Mouse (Mus musculus) hematopoietic stem cell, adult 5-6 weeks (primary cell): ENCODE measurements around the gene Fam206a. TPM values are rescaled to one million over a fixed set of nuclear protein-coding genes. Genes with fewer than 3 reads are reported as not detected.

Experiments used
- ATAC-seq, 2 experiments: fragments of 125-278 bp in 1 of 2; replicated peaks in 1 of 2; 2 replicates each; pipeline ENCODE4 v1.8.0; 2016 to 2017; ENCODE audit warnings: inconsistent platforms in 2 of 2, mild to moderate bottlenecking in 2 of 2, moderate number of reproducible peaks in 2 of 2, low read depth in 1 of 2, moderate TSS enrichment in 1 of 2; ENCODE audit not compliant: low FRiP score in 2 of 2, poor library complexity in 2 of 2, severe bottlenecking in 2 of 2, insufficient read depth in 1 of 2, low TSS enrichment in 1 of 2
- total RNA-seq: library from RNA; stranded (forward); fragments of 172-1452, 232-1000 nt; gene quantifications from 2 replicates; pipeline ENCODE4 v1.2.3, GENCODE M21; 2017

The Fam206a gene
- 4.5 and 9.8 TPM in 2 replicates for total RNA-seq

DNA sequence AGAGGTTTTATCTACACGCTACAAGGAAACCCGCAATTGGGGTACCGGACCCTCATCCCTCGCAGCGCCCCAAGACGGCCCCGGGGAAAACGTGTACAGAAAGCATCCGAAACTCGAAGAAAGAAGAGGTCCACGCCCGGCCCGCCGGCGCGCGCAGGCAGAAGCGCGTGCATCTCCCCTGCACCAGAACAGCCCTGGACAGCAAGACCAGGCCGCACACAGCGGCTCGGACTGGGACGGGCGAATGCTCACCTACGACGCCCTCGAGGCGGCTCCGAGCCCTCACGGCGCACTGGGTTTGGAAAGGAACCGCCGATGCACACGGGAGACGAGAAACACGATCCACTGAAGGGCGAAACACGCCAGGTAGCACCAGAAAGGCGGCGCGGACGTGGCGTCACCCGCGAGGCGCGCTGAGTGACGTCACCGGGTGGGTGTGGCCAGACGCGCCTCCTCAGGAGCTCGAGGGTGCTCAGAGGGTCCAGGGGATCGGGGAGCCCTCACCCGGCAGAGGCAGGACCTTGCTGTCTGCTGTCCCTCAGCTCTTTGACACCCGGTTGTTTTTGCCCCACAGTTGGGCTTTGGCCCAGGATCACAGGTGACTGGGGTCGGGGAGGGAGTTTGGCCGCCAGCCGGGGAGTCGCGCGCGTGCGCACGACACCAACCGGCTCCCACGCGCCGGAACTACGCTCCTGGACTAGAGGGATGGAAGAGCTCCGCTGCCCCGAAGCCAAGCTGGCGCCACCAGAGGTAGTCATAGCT lies at the start of gene Fam206a, which contains the start of gene Elp1:
Gene Fam206a, plus strand, starts transcription at position 439 of the 762 bp plus-strand sequence.
Gene Elp1, minus strand, starts transcription at position 425 of the 762 bp plus-strand sequence.
- ATAC-seq, result peak; percentile 85 to 92

GRCm38 (mm10) chr4:56756021-56756420 lies 46.1 kb upstream of the Fam206a start:
- ATAC-seq, result no peak

- peak in 1 of 2 experiments; percentile 85; a peak in 2 of 4 replicates for ATAC-seq
These were observed 45.1 kb upstream of the Fam206a start for GRCm38 (mm10) chr4:56756966-56757600.

DNA sequence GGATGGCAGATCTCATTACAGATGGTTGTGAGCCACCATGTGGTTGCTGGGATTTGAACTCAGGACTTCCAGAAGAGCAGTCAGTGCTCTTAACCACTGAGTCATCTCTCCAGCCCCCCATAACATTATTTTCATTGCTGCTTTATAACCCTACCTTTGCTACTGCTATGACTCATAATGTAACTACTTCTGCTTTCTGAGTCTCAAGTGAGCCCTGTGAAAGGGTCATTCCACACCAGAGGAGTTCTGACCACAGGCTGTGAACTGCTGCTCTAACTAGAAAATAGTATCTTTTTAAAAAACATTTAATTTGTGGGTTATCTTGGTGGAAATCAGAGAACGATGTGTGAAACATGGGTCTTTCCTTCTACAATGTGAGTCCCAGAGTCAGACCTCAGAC lies 44.5 kb upstream of the Fam206a start:
- no peak for ATAC-seq

GRCm38 (mm10) chr4:56767861-56768284 lies 34.3 kb upstream of the Fam206a start:
- ATAC-seq, result no peak

GRCm38 (mm10) chr4:56768913-56769312 lies 33.2 kb upstream of the Fam206a start:
- no peak for ATAC-seq

DNA sequence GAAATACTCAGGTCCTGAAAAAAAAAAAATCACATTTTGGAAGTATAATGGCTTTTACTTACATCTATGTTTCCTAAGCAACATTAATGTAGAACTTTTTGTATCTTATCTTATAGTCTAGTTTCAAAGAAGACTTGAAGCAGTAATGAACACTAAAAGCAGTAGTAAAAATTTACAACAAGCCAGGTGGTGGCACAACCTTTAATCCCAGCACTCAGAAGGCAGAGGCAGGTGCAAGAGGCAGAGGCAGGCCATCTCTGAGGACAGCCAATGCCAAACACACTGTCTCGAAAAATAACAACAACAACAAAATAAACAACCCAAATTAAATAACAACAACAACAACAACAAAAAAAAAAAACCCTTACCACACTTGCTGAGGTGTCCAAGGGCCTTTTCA lies 31.1 kb upstream of the Fam206a start:
- ATAC-seq, result no peak

DNA sequence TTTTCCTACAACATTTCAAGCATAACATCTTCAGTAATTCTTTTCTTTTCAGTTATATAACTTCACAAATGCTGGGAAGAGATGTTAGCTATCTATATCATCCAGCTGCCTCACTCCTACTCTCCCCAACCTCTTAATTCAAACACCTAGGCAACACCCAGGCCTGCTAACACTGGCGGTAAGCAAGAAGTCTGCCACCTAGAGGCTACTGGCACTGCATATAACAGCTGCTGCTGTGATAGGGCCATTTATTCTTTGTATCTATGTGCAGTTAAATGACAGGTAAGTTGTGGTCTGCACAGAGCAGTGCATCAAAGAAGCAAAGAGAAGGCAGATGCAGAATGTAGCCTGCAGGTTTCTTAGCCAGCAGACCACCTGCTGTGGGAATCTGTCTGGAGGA lies 10.8 kb upstream of the Fam206a start:
- 0 out of 4 replicates have a peak, but pooled peaks of 1 of the 2 experiments have one; percentile 7 for ATAC-seq

DNA sequence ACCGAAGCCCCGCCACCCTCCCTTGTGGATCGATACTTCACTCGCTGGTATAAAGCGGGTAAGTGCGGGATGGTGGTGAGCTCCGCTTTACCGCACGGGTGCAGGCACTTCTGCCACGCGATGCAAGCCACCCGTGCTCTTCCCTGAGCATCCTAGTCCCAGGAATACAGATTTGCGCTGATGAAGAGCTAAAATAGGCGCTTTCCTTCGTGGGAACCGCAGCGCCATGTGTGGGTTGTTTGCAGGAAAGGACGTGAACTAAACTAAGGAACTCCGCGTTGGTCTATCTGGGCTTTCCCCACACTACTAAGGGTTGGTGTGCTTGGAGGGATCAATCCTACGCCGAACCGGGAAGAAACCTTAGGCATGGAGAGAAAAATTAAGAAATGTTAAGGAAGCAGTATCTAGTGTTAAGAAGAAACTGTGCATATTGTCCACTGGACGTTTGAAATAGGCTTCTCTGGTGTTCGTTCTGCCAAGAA lies 565 bp downstream of the Fam206a start:
- peak in 1 of 2 experiments; percentile 11; a peak in 2 of 4 replicates for ATAC-seq

DNA sequence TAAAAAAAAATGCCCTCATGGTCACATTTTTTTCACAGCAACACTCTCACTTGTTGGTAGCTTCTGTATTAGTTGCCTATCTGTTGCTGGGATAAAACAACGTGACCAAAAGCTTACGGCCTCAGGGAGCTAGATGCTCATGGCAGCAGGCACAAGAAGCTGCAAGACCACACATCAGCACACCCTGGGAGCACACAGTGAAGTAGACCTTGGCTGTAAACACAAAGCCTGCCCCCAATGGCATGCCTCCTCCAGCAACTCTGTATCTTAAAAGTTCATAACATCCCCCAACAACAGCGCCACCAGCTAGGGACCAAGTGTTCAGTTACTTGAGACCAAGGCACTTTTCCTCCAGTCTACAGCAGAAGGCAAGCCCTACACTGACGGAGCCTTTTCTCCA lies 6.9 kb downstream of the Fam206a start:
- ATAC-seq, result no peak

- no peak for ATAC-seq
These were observed 9.5 kb downstream of the Fam206a start for GRCm38 (mm10) chr4:56811642-56812041.

DNA sequence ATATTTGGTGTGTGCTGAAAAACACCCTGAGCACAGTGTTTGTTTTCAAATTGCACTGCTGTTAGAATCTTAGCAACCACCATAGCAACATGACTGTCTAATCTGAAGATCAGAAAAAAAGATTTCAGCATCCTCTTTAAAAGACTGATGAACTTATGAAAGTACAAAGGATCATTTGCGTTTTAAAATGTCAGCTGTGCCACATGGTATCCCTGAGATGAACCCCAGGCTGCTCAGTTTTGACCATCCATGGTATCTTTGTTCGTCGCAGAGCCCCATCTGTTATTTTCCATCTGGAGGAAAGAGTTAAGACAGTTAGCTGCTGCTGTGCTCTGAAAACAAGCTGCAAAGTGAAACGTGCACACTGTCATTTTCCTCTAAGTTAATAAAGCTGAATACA lies 10.0 kb downstream of the Fam206a start:
- ATAC-seq, result no peak

GRCm38 (mm10) chr4:56815131-56815530 lies 13.0 kb downstream of the Fam206a start:
- ATAC-seq, result no peak

- peak in 1 of 2 experiments; percentile 32; a peak in 2 of 4 replicates for ATAC-seq
These were observed 17.9 kb downstream of the Fam206a start for GRCm38 (mm10) chr4:56820017-56820550.

DNA sequence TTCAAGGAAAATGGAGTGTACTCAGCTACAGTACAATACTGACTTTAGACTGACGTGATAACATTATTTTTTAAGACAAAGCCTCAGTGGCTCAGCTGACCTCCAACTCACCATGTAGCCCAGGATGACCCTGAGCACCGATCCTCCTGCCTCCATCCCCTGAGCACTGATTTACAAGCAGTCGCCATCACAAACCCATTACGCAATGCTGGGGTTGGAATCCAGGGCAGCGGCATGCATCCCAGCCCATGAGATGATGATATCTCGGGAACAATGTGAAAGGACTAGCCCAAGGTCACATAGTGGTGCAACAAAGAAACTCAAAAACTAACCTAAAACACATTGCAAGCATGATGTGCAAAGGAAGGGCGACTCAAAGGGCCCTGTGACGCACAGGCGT lies 22.1 kb downstream of the Fam206a start:
- ATAC-seq, result no peak

DNA sequence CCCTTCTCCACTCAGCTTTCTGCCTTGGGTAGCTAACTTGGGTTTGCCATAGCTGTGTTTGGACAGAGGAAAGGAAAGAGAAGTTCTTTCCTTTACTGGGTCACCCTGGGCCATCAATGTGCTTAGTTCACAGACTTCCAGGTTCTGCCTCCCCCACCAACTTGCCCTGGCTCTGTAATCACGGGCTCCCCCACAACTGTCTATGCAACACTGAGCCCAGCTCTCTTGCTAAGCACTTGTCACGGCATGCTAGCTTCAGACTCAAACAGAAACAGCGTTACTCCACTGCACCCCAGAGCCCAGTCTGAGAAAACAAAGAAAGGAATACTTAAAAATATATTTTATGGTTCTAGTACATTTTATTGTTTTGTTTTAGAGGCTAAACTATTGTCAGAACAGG lies 26.8 kb downstream of the Fam206a start:
- no peak for ATAC-seq

DNA sequence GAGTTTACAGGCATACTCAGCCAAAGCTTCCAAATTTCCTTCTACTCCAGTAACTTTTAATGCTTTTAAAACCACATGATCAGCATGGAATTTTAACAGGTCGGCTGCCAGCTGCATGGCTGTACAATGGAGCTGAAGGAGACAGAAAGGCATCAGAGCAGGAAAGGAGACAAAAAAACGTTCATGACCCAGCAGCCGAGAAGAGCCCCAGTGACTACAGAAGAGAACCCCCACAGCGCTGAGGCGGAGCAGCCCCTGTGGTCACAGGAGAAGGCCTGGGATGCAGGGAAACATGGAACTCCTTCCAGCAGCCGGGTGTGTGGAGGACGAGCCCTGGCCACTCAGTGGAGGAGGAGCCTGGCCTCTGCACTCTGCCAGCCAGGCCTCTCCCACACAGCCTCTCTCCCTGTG lies 27.4 kb downstream of the Fam206a start:
- no peak for ATAC-seq

DNA sequence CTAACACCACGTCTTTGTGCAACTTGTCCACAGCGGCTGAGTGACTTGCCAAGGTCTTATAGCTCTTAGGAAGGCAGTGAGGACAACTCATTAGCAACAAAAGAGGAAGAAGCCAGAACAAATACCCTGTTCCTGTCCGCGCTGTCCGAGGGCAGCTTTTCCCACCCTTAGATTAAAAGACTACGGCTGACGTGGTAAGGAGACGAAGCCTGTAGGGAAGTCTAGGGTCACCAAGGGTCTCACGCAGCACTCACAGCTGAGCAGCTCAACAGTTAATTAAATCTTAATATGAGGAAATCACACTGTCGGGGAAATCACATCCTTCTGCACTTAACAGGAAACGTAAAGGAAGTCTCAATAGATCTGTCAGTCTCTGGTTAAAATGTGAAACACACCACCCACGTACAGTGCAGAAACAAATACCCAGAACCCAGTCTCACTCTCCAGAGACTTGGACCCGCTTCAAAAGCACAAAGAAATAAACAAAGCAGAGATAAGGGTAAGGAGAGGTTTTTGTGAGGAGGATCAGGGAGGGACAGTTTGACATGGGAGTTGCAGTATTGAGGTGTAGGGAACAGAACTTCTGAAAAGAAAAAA lies 29.0 kb downstream of the Fam206a start:
- ATAC-seq, result no peak
